Mouse (Mus musculus) testis, adult 2 months (tissue): Measurements from ENCODE around the gene Tprgl. TPM values are rescaled to one million over a fixed set of nuclear protein-coding genes. Genes with fewer than 3 reads are reported as not detected.

Source experiments
- H3K27ac ChIP-seq: fragments of 200-500 bp; 2 replicates; pipeline ENCODE4 v1.5.1; 2012; ENCODE audit warnings: low read depth, low read length; ENCODE audit not compliant: control insufficient read depth, insufficient read depth
- H3K27me3 ChIP-seq: fragments of 200-500 bp; 2 replicates; pipeline ENCODE4 v1.6.1; 2012; ENCODE audit warnings: mild to moderate bottlenecking, low read length, moderate library complexity; ENCODE audit not compliant: control insufficient read depth, insufficient read depth
- H3K36me3 ChIP-seq: fragments of 200-500 bp; 2 replicates; pipeline ENCODE4 v1.6.1; 2012; ENCODE audit warnings: mild to moderate bottlenecking, low read length; ENCODE audit not compliant: control insufficient read depth, insufficient read depth
- H3K4me1 ChIP-seq: fragments of 200-500 bp; 2 replicates; pipeline ENCODE4 v1.6.1; 2012; ENCODE audit warnings: low read length; ENCODE audit not compliant: control insufficient read depth, insufficient read depth
- H3K4me3 ChIP-seq: fragments of 200-500 bp; 2 replicates; pipeline ENCODE4 v1.5.1; 2012; ENCODE audit warnings: low read depth, mild to moderate bottlenecking, low read length, moderate library complexity, mixed read lengths; ENCODE audit not compliant: control insufficient read depth
- CTCF ChIP-seq: fragments of 200-500 bp; IDR thresholded peaks from 2 replicates; pipeline ENCODE4 v1.5.1; 2012; ENCODE audit warnings: low read depth, mild to moderate bottlenecking, inconsistent platforms, low read length, moderate library complexity; ENCODE audit not compliant: control insufficient read depth, insufficient read depth, insufficient replicate concordance
- POLR2A ChIP-seq: fragments of 200-500 bp; IDR thresholded peaks from 2 replicates; pipeline ENCODE4 v1.6.1; 2012; ENCODE audit warnings: low read depth, mild to moderate bottlenecking, inconsistent platforms, low read length, moderate library complexity; ENCODE audit not compliant: control insufficient read depth
- polyA plus RNA-seq: library from polyadenylated mRNA; depleted of rRNA; stranded (reverse); fragments of >200 nt; gene quantifications from 2 replicates; pipeline ENCODE4 v1.2.3, GENCODE M21; 2012; rRNA removed

Gene Tprgl
- polyA plus RNA-seq, 1 experiment, result 212 TPM

DNA sequence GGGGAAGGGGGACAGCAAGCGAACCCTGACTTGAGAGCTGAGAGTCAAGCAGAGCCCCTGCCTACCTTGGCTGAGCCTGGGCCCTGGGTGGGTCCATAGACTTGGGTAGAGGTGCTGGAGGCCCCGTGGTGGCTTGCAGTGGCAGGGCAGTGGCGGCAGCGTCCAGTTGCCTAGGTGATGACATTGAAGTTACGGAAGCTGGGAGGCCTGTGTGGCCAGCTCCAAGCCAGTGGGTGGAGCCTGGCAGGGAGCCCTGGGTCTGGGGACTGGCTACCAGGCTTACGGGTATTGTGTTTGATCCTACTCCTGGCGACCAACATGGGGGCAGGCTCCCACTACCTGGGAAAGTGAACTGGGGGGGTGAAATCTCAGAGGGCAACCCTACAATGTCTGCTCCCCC lies 44.0 kb downstream of the Tprgl start:
- no peaks in the 10 kb centered on the region for H3K4me1 ChIP-seq
- no peaks in the 10 kb centered on the region for H3K36me3 ChIP-seq
- no peaks in the 10 kb centered on the region for H3K27me3 ChIP-seq
- no peak overlapping the region for H3K27ac ChIP-seq
- TF ChIP-seq POLR2A (no peak), CTCF (no peak)
- no peak overlapping the region for H3K4me3 ChIP-seq

DNA sequence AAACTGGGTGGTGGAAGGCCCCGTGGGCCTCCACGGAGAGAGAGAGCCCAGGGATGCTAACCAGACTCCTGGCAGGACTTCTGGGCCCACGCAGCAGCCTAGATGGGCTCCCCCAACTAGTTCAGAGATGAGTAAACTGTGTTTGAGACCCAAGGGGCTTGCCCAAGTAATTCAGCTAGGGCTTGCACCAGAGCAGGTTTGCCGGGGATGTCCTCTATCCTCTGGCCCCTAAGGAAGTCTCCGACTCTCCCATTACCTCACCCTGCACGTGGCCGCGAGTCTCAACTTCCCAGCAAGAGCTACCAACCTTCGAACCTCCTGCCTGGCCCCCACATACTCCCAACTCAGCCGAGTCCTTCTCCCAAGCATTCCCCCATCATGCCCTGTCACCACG lies 50.6 kb downstream of the Tprgl start:
- H3K36me3 ChIP-seq, result no peaks in the 10 kb centered on the region
- no peak overlapping the region for H3K27ac ChIP-seq
- H3K4me1 ChIP-seq, result peaks cover 9% of the 10 kb centered on the region
- H3K27me3 ChIP-seq, result no peaks in the 10 kb centered on the region
- no peak overlapping the region for H3K4me3 ChIP-seq
- TF ChIP-seq CTCF (no peak), POLR2A (no peak)

DNA sequence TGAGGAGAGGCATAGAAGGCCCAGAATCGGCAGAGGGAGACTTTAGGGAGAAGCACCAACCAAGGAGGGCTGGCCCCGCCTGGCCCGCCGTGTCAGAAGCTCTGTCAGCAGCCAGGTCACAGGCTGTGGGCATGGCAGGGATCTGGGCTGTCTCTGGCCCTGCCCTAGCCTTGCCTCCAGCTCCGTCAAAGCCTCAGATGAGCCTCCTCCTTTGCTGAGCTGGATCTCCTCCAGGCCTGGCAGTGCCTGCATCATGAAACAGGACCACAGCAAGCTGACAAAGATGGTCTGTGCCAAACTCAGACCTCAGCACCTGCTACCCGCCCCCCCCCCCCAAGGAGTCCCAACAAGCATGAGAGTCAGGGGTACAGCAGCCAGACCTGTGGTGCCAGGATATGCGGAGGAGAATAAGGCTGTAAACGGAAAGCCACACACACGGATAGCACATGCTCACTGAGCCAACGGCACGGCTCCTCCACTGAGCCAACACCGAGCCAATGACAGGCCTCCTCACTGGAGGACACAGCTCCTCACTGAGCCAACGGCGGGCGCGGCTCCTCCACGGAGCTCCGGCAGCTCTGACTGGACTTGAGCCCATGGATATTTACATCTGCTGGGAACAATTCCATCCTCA lies 51.1 kb downstream of the Tprgl start:
- Histone ChIP-seq H3K27ac (no peak overlapping the region), H3K27me3 (no peaks in the 10 kb centered on the region), H3K4me1 (peaks cover 9% of the 10 kb centered on the region), H3K4me3 (no peak overlapping the region), H3K36me3 (no peaks in the 10 kb centered on the region)
- TF ChIP-seq POLR2A, result no peak
- no peak for TF ChIP-seq CTCF

Other genes with a start within 250 kb of the Tprgl start
- gene A430005L14Rik, start 203.4 kb downstream of the Tprgl start, polyA plus RNA-seq, result 76.8 and 87.1 TPM in 2 replicates
- gene Dffb, start 185.5 kb downstream of the Tprgl start, polyA plus RNA-seq, result 4.6 and 4.7 TPM in 2 replicates
- gene Cep104, start 185.5 kb downstream of the Tprgl start, polyA plus RNA-seq, result 43.4 and 46.6 TPM in 2 replicates
- gene Lrrc47, start 148.9 kb downstream of the Tprgl start, polyA plus RNA-seq, result 55.1 and 58.8 TPM in 2 replicates
- gene Smim1, start 134.4 kb downstream of the Tprgl start, polyA plus RNA-seq, result 39.8 and 41.1 TPM in 2 replicates
- gene Ccdc27, start 118.0 kb downstream of the Tprgl start, polyA plus RNA-seq, result 51.5 and 55.2 TPM in 2 replicates
- 0.17 and 0.48 TPM in 2 replicates for gene Trp73, start 20.5 kb downstream of the Tprgl start, polyA plus RNA-seq
- gene Wrap73, start 18.3 kb downstream of the Tprgl start, polyA plus RNA-seq, result 20.8 and 21.2 TPM in 2 replicates
- gene Megf6, start 10.1 kb upstream of the Tprgl start, polyA plus RNA-seq, result 1.0 and 1.4 TPM in 2 replicates
- 0.56 and 1.2 TPM in 2 replicates for gene Arhgef16, start 141.0 kb upstream of the Tprgl start, polyA plus RNA-seq
- gene B230104I21Rik, start 175.5 kb upstream of the Tprgl start, polyA plus RNA-seq, result 0.34 and 0.57 TPM in 2 replicates